Mouse (Mus musculus): Measurements from ENCODE around the gene Fut11. TPM values are rescaled to one million over a fixed set of nuclear protein-coding genes. Genes with fewer than 3 reads are reported as not detected.

The Fut11 gene
- total RNA-seq, 2 experiments from 2014 or later = 1.9 to 3.3 TPM

DNA sequence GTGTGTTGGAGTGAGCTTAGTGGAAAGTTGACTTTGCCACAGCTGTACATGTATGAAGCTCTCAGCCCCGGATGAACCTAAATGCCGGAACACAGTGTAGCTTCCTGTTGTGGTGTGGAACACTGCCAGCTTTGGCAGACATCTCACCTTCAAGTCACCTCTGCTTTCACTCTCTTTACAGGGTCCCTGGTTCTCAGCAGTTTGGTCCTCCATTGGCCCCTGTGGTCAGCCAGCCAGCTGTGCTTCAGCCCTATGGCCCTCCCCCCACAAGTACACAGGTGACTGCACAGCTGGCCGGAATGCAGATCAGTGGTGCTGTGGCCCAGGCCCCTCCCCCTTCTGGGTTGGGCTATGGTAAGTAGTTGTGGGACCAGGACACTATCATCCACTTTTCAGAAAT is 12.3 kb upstream of the Fut11 start:
- intact Hi-C loops (cut with DNase I) = no loop called here

DNA sequence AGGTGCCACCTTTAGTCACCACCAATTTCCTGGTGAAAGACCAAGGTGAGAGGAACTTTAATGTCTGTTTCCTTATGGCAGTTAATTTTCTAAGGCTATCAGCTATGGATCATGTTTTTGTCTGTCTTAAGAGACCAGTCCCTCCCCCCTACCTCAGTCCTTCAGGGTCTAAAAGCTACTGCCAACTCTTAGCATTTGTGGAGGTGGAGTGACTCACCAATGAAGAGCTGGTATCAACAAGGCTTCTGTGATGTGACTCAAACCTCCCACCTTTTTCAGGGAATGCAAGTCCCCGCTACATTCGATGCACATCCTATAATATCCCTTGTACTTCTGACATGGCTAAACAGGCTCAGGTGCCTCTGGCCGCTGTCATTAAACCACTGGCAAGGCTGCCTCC is 8.2 kb upstream of the Fut11 start:
- DNase-seq = no peak
- intact Hi-C loops (cut with DNase I) = no loop called here
- Histone ChIP-seq H3K4me3 (no peak overlapping the region), H3K27ac (no peak overlapping the region)
- no peak for TF ChIP-seq CTCF (IDR thresholded peaks at IDR 0.05)

More for the DNA sequence above, 12.3 kb upstream of the Fut11 start:
- DNase-seq = peak; percentile 31
- no peak for TF ChIP-seq CTCF (IDR thresholded peaks at IDR 0.05)
- H3K27ac ChIP-seq = peak overlapping the region; percentile 63
- H3K4me3 ChIP-seq = no peak overlapping the region

GRCm38 (mm10) chr14:20689009-20689408 is 5.8 kb upstream of the Fut11 start:
- intact Hi-C loops (cut with DNase I) = no loop called here
- DNase-seq = no peak
- TF ChIP-seq CTCF (IDR thresholded peaks at IDR 0.05) = no peak
- H3K27ac ChIP-seq = no peak overlapping the region
- no peak overlapping the region for H3K4me3 ChIP-seq

GRCm38 (mm10) chr14:20691772-20692171 is 3.0 kb upstream of the Fut11 start:
- intact Hi-C loops (cut with DNase I) = no loop called here
- DNase-seq = no peak
- no peak overlapping the region for H3K27ac ChIP-seq
- no peak overlapping the region for H3K4me3 ChIP-seq
- no peak for TF ChIP-seq CTCF (IDR thresholded peaks at IDR 0.05)

- Histone ChIP-seq H3K4me3 (no peak overlapping the region), H3K27ac (peak overlapping the region; percentile 95; the same call in 1 of the 2 replicates)
- intact Hi-C loops (cut with DNase I) = no loop called here
- TF ChIP-seq CTCF (IDR thresholded peaks at IDR 0.05) = no peak
- no peak for DNase-seq
Observed at GRCm38 (mm10) chr14:20693589-20694101, 1.1 kb upstream of the Fut11 start.

GRCm38 (mm10) chr14:20694185-20694883 is 434 bp upstream of the Fut11 start:
- TF ChIP-seq CTCF (IDR thresholded peaks at IDR 0.05) = no peak
- H3K4me3 ChIP-seq = peak overlapping the region; percentile 89
- H3K27ac ChIP-seq = peak overlapping the region; percentile 95
- DNase-seq = no peak
- intact Hi-C loops (cut with DNase I) = no loop called here

DNA sequence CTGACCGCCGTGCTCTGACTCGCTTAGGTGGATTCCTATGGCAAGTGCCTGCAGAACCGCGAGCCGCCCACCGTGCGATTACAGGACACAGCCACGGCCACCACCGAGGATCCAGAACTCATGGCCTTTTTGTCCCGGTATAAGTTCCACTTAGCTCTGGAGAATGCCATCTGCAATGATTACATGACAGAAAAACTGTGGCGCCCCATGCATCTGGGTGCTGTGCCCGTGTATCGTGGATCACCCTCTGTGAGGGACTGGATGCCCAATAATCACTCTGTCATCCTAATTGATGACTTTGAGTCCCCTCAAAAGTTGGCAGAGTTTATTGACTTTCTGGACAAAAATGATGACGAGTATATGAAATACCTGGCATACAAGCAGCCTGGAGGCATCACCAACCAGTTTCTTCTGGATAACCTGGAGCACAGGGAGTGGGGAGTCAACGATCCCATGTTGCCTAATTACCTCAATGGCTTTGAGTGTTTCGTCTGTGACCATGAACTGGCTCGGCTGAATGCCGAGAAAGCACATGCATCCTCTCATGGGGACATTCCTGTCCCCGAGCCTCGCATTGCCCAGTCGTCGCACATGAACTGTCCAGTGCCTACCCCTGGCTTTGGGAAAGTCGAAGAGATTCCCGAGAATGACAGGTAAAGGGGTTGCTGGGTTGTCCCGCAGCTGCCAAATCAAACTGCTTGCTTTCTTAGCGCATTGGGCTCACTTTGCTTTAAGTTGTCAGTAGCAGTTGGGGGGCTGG is 1.2 kb downstream of the Fut11 start:
- DNase-seq = no peak
- Histone ChIP-seq H3K27ac (peak overlapping the region; percentile 95), H3K4me3 (peak overlapping the region; percentile 89)
- TF ChIP-seq CTCF (IDR thresholded peaks at IDR 0.05) = no peak
- intact Hi-C loops (cut with DNase I) = loop anchor here (2.0 kb wide), 1 partner anchor 21 kb away; the partner anchor contains the start of gene Sec24c

DNA sequence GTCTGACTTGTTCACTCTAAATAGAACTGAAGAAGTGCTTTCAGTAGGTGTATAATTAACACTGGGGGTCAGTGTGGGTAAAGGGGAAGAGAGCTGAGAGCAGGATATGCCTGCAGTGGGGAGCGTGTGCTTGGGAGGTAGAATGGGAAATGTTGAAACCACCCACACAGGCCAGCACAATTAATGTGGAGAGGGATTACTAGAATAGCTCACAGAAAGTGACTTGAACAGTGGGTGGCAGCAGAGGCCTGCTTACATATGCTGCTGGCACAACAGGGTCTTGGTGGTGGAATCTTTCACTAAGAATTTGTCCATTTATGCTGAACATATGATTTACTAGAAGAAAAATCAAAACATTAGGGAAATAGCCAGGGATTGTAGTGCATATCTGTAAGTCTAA is 2.2 kb downstream of the Fut11 start:
- peak overlapping the region; percentile 95 for H3K27ac ChIP-seq
- intact Hi-C loops (cut with DNase I) = loop anchor here (2.0 kb wide), 1 partner anchor 22 kb away; the partner anchor contains the start of gene Sec24c
- peak; percentile 64 for TF ChIP-seq CTCF (IDR thresholded peaks at IDR 0.05)
- peak overlapping the region; percentile 89 for H3K4me3 ChIP-seq
- DNase-seq = no peak

GRCm38 (mm10) chr14:20698515-20698914 is 3.7 kb downstream of the Fut11 start:
- TF ChIP-seq CTCF (IDR thresholded peaks at IDR 0.05) = no peak
- no peak overlapping the region for H3K4me3 ChIP-seq
- intact Hi-C loops (cut with DNase I) = no loop called here
- DNase-seq = no peak
- peak overlapping the region; percentile 95; the same call in 1 of the 2 replicates for H3K27ac ChIP-seq

DNA sequence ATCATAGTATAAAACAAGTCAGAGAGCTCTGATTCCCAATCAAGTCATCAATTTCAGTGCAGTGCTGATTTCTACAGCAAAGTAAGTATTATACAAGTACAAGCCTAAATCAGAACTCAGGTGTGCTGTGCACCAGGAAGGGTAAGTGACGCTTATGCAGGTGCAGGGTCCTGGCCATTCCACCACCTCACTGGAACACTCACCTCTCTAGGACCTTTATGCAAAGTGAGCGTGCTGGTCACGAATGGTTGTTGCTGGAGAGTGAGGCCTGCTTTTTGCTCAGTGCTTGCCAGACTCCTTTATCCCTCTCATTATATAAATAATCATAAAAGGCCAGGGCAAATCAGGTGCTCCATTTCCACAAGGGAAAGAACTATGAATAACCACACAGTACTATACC is 5.6 kb downstream of the Fut11 start:
- Histone ChIP-seq H3K4me3 (peak overlapping the region; percentile 84), H3K27ac (peak overlapping the region; percentile 97; the same call in 1 of the 2 replicates)
- no peak for DNase-seq
- TF ChIP-seq CTCF (IDR thresholded peaks at IDR 0.05) = no peak
- intact Hi-C loops (cut with DNase I) = no loop called here

- intact Hi-C loops (cut with DNase I) = no loop called here
- no peak for DNase-seq
- H3K4me3 ChIP-seq = peak overlapping the region; percentile 84
- H3K27ac ChIP-seq = peak overlapping the region; percentile 97
- no peak for TF ChIP-seq CTCF (IDR thresholded peaks at IDR 0.05)
Observed at GRCm38 (mm10) chr14:20701554-20701953, 6.8 kb downstream of the Fut11 start.

GRCm38 (mm10) chr14:20702096-20702740 is 7.5 kb downstream of the Fut11 start:
- DNase-seq = no peak
- no peak for TF ChIP-seq CTCF (IDR thresholded peaks at IDR 0.05)
- intact Hi-C loops (cut with DNase I) = no loop called here
- peak overlapping the region; percentile 84 for H3K4me3 ChIP-seq
- H3K27ac ChIP-seq = peak overlapping the region; percentile 97

Measured in gastrocnemius, adult 2 months (tissue).